Mouse (Mus musculus) cerebellum, postnatal 10 days (tissue): Measurements from ENCODE around the gene Ap1g1.
"Not testable (repeated sequence)": the region's sequence is repeated elsewhere in the genome, so short reads cannot be mapped to it uniquely, and the experiment has no call there.

Experiments used
- DNase-seq, 2 experiments: peaks; one replicate each; pipeline ENCODE4 v3.0.0; 2021; ENCODE audit warnings: mixed read lengths in 2 of 2

Gene Ap1g1

GRCm38 (mm10) chr8:109868003-109868679 is 89.8 kb downstream of the Ap1g1 start, which contains the start of gene Phlpp2:
TSS of gene Phlpp2 (plus strand) at chr8:109868542.
- DNase-seq: peak; percentile 98

GRCm38 (mm10) chr8:109868680-109869361 is 90.5 kb downstream of the Ap1g1 start:
- DNase-seq: peak; percentile 67 to 68

GRCm38 (mm10) chr8:109871056-109871455 is 92.7 kb downstream of the Ap1g1 start:
- DNase-seq: no peak

GRCm38 (mm10) chr8:109873800-109874199 is 95.4 kb downstream of the Ap1g1 start:
- not testable (repeated sequence) for DNase-seq

GRCm38 (mm10) chr8:109880012-109880662 is 101.8 kb downstream of the Ap1g1 start:
- DNase-seq: peak in 1 of 2 experiments; percentile 13

- no peak for DNase-seq
These were observed 106.9 kb downstream of the Ap1g1 start for GRCm38 (mm10) chr8:109885294-109885693.

GRCm38 (mm10) chr8:109889211-109889610 is 110.9 kb downstream of the Ap1g1 start:
- DNase-seq: no peak

- DNase-seq: no peak
These were observed 112.6 kb downstream of the Ap1g1 start for GRCm38 (mm10) chr8:109890794-109891585.

GRCm38 (mm10) chr8:109894636-109895035 is 116.3 kb downstream of the Ap1g1 start:
- no peak for DNase-seq

- no peak for DNase-seq
These were observed 117.0 kb downstream of the Ap1g1 start for GRCm38 (mm10) chr8:109895355-109895754.

- DNase-seq: no peak
These were observed 124.0 kb downstream of the Ap1g1 start for GRCm38 (mm10) chr8:109902379-109902778.

- peak; percentile 13 to 21 for DNase-seq
These were observed 125.6 kb downstream of the Ap1g1 start for GRCm38 (mm10) chr8:109903909-109904469.

- DNase-seq: no peak
These were observed 126.7 kb downstream of the Ap1g1 start for GRCm38 (mm10) chr8:109904928-109905668.

- DNase-seq: no peak
These were observed 128.6 kb downstream of the Ap1g1 start for GRCm38 (mm10) chr8:109906907-109907306.

- DNase-seq: peak; percentile 59 to 60
These were observed 129.0 kb downstream of the Ap1g1 start for GRCm38 (mm10) chr8:109907376-109907775.
